Mouse (Mus musculus) hindbrain, embryonic 14.5 days (tissue): Measurements from ENCODE around the gene Cul9. TPM values are rescaled to one million over a fixed set of nuclear protein-coding genes. Genes with fewer than 3 reads are reported as not detected.

Source experiments
- ATAC-seq: fragments of 200-750 bp; cut with Nextera tagmentation; 2 replicates; pipeline ENCODE4 v1.8.0; 2017; ENCODE audit warnings: moderate number of reproducible peaks, mild to moderate bottlenecking, moderate TSS enrichment, moderate library complexity; ENCODE audit not compliant: low FRiP score
- DNase-seq: peaks from one replicate; pipeline ENCODE4 v3.0.0-alpha.2; 2015; ENCODE audit warnings: low spot score
- H3K27ac ChIP-seq: fragments of 300-500 bp; sonication (generic); 2 replicates; pipeline ENCODE4 v1.5.1; 2014; ENCODE audit warnings: mild to moderate bottlenecking, moderate library complexity
- H3K27me3 ChIP-seq: fragments of 300-500 bp; sonication (generic); 2 replicates; pipeline ENCODE4 v1.6.1; 2014; ENCODE audit warnings: mild to moderate bottlenecking, low read length, mixed read lengths; ENCODE audit not compliant: control insufficient read depth, insufficient read depth
- H3K36me3 ChIP-seq: fragments of 300-500 bp; sonication (generic); replicated peaks from 2 replicates; pipeline ENCODE4 v1.6.1; 2014; ENCODE audit not compliant: control insufficient read depth, insufficient read depth
- H3K4me1 ChIP-seq: fragments of 300-500 bp; sonication (generic); replicated peaks from 2 replicates; pipeline ENCODE4 v1.6.1; 2014; ENCODE audit warnings: antibody characterized with exemption, low read length, mixed read lengths; ENCODE audit not compliant: control insufficient read depth, insufficient read depth
- H3K4me2 ChIP-seq: fragments of 300-500 bp; sonication (generic); replicated peaks from 2 replicates; pipeline ENCODE4 v1.6.1; 2014; ENCODE audit warnings: mild to moderate bottlenecking, moderate library complexity
- H3K4me3 ChIP-seq: fragments of 300-500 bp; sonication (generic); replicated peaks from 2 replicates; pipeline ENCODE4 v1.5.1; 2014; ENCODE audit warnings: mild to moderate bottlenecking, low read length
- H3K9ac ChIP-seq: fragments of 300-500 bp; sonication (generic); 2 replicates; pipeline ENCODE4 v1.6.1; 2014
- H3K9me3 ChIP-seq: fragments of 300-500 bp; sonication (generic); 2 replicates; pipeline ENCODE4 v1.6.1; 2016; ENCODE audit warnings: low read length; ENCODE audit not compliant: control insufficient read depth
- WGBS: fragments of 180-500 bp; shearing (Covaris S2); extraction: QIAGEN DNeasy Blood & Tissue Kit; methylation state at CpG from one replicate; pipeline ENCODE4 v1.1.7; 2014; 5-methylcytosine and 5-hydroxymethylcytosine counted together
- microRNA-seq: library from miRNA; unstranded; fragments of <30 nt; microRNA quantifications from one replicate; pipeline ENCODE4, GENCODE M21; 2016
- polyA plus RNA-seq: library from polyadenylated mRNA; unstranded; fragments of >200 nt; fragmentation: Nextera tagmentation; extraction: Ambion mirVana; gene quantifications from 2 replicates; pipeline ENCODE4 v1.2.1, GENCODE M21; 2014

Gene Cul9
- polyA plus RNA-seq, 1 experiment from 2014 or later, result 14.7 TPM

- H3K36me3 ChIP-seq, result peaks cover 21% of the 10 kb centered on the region
Observed at GRCm38 (mm10) chr17:46455110-46455691, 91.0 kb downstream of the Cul9 start.

GRCm38 (mm10) chr17:46454539-46454938 lies 91.6 kb downstream of the Cul9 start:
- Histone ChIP-seq H3K4me2 (peak overlapping the region; percentile 60), H3K9ac (peak overlapping the region; percentile 44), H3K27ac (no peak overlapping the region; the same call in 1 of the 2 replicates), H3K36me3 (peaks cover 15% of the 10 kb centered on the region), H3K27me3 (0 out of 2 replicates have a peak, but pooled peaks cover 3% of the 10 kb centered on the region), H3K4me3 (peak overlapping the region; percentile 24), H3K9me3 (no peaks in the 10 kb centered on the region), H3K4me1 (peaks cover 26% of the 10 kb centered on the region)
- under 1% methylated on average over 9 of the region's 9 CpGs for WGBS
- ATAC-seq (no peak), DNase-seq (peak; percentile 36)

More at GRCm38 (mm10) chr17:46455110-46455691, 91.0 kb downstream of the Cul9 start:
- DNase-seq (no peak), ATAC-seq (peak; percentile 12; the same call in 1 of the 2 replicates)
- H3K4me1 ChIP-seq, result peaks cover 26% of the 10 kb centered on the region
- peak overlapping the region; percentile 44 for H3K9ac ChIP-seq
- peak overlapping the region; percentile 24 for H3K4me3 ChIP-seq
- no peak overlapping the region for H3K27ac ChIP-seq
- 0 out of 2 replicates have a peak, but pooled peaks cover 3% of the 10 kb centered on the region for H3K27me3 ChIP-seq
- H3K9me3 ChIP-seq, result no peaks in the 10 kb centered on the region
- WGBS, result 1% methylated on average over 33 of the region's 33 CpGs
- H3K4me2 ChIP-seq, result peak overlapping the region; percentile 60

- Histone ChIP-seq H3K9me3 (no peaks in the 10 kb centered on the region), H3K36me3 (peaks cover 11% of the 10 kb centered on the region; the same call in 1 of the 2 replicates), H3K4me2 (peak overlapping the region; percentile 60), H3K4me3 (peak overlapping the region; percentile 24), H3K27me3 (0 out of 2 replicates have a peak, but pooled peaks cover 3% of the 10 kb centered on the region), H3K9ac (peak overlapping the region; percentile 42), H3K27ac (no peak overlapping the region; the same call in 1 of the 2 replicates), H3K4me1 (peaks cover 26% of the 10 kb centered on the region)
- peak; percentile 27 for DNase-seq
- under 1% methylated on average over 26 of the region's 26 CpGs for WGBS
- peak; percentile 16; the same call in 1 of the 2 replicates for ATAC-seq
Observed at GRCm38 (mm10) chr17:46453970-46454411, 92.2 kb downstream of the Cul9 start.

DNA sequence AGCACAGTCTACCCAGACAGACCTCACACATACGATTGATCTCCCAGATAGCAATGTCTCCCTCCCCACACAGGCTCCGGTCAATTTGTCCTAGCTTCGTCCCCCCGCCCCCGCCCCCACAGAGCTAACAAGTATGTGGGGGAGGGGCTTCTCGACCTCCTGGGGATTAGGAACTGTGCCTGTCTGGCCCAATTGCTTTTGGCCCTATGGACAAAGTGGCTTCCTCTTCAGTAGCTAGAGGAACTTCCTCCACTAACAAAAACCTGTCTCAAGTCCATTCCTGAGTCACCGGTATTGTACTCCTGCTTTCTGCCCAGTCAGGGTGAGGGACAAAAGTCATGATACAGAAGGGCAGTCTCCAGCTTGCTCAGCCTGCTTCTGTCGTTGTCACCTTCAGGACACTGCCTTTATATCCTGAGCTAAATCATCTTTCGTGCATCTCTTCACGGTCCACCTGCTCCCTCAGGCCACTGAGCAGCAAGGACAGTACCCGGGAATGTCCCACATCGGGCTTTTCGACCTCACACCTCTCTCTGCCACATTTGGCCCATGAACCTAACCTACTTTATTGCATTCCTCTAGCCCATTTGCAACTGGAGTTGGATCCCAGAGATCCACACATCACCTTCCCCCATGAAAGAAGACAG lies 92.8 kb downstream of the Cul9 start:
- Histone ChIP-seq H3K9me3 (no peaks in the 10 kb centered on the region), H3K36me3 (peaks cover 6% of the 10 kb centered on the region; the same call in 1 of the 2 replicates), H3K4me3 (no peak overlapping the region), H3K27ac (no peak overlapping the region), H3K27me3 (0 out of 2 replicates have a peak, but pooled peaks cover 3% of the 10 kb centered on the region), H3K4me1 (peaks cover 26% of the 10 kb centered on the region), H3K9ac (no peak overlapping the region), H3K4me2 (peak overlapping the region; percentile 60; the same call in 1 of the 2 replicates)
- 7% methylated on average over 13 of the region's 13 CpGs for WGBS
- ATAC-seq (no peak), DNase-seq (no peak)

- 25% methylated on average over 5 of the region's 5 CpGs for WGBS
- Histone ChIP-seq H3K4me3 (no peak overlapping the region), H3K27me3 (0 out of 2 replicates have a peak, but pooled peaks cover 3% of the 10 kb centered on the region), H3K4me1 (peaks cover 26% of the 10 kb centered on the region), H3K36me3 (no peaks in the 10 kb centered on the region), H3K9ac (no peak overlapping the region), H3K9me3 (no peaks in the 10 kb centered on the region), H3K27ac (no peak overlapping the region), H3K4me2 (no peak overlapping the region)
- DNase-seq (no peak), ATAC-seq (no peak)
Observed at GRCm38 (mm10) chr17:46452683-46453082, 93.5 kb downstream of the Cul9 start.

Small RNA genes lying within 50 kb of the gene (microRNA-seq; reads per million reads assigned to microRNA genes)
- gene Mir6976, result 0.48 reads per million

Other genes starting within 250 kb of the Cul9 start
- 18.9 and 20.9 TPM in 2 replicates for gene Dlk2, start 249.0 kb downstream of the Cul9 start, polyA plus RNA-seq
- 8.2 and 9.3 TPM in 2 replicates for gene Abcc10, start 218.0 kb downstream of the Cul9 start, polyA plus RNA-seq
- 29.7 and 31.5 TPM in 2 replicates for gene Zfp318, start 162.7 kb downstream of the Cul9 start, polyA plus RNA-seq
- 1.4 and 2.2 TPM in 2 replicates for gene Crip3, start 117.5 kb downstream of the Cul9 start, polyA plus RNA-seq
- gene Slc22a7, start 107.9 kb downstream of the Cul9 start, polyA plus RNA-seq, result not detected in 2 replicates
- 6.5 and 7.7 TPM in 2 replicates for gene Ttbk1, start 58.7 kb downstream of the Cul9 start, polyA plus RNA-seq
- 16.0 and 16.6 TPM in 2 replicates for gene Dnph1, start 49.7 kb downstream of the Cul9 start, polyA plus RNA-seq
- 5.2 and 6.5 TPM in 2 replicates for gene Srf, start 9.8 kb upstream of the Cul9 start, polyA plus RNA-seq
- 19.2 and 20.6 TPM in 2 replicates for gene Ptk7, start 83.1 kb upstream of the Cul9 start, polyA plus RNA-seq
- gene Klc4, start 99.6 kb upstream of the Cul9 start, polyA plus RNA-seq, result 26.2 and 30.5 TPM in 2 replicates
- gene Mrpl2, start 99.8 kb upstream of the Cul9 start, polyA plus RNA-seq, result 66.5 and 71.2 TPM in 2 replicates
- gene Cul7, start 103.9 kb upstream of the Cul9 start, polyA plus RNA-seq, result 29.7 and 30.2 TPM in 2 replicates
- gene Rrp36, start 128.0 kb upstream of the Cul9 start, polyA plus RNA-seq, result 41.6 and 44.7 TPM in 2 replicates
- 279 and 280 TPM in 2 replicates for gene Mea1, start 132.4 kb upstream of the Cul9 start, polyA plus RNA-seq
- gene Klhdc3, start 134.5 kb upstream of the Cul9 start, polyA plus RNA-seq, result 154 and 155 TPM in 2 replicates
- gene Ppp2r5d, start 158.7 kb upstream of the Cul9 start, polyA plus RNA-seq, result 78.2 and 92.8 TPM in 2 replicates
- gene Pex6, start 165.1 kb upstream of the Cul9 start, polyA plus RNA-seq, result 23.1 and 24.4 TPM in 2 replicates
- 0.88 and 1.1 TPM in 2 replicates for gene Gnmt, start 182.8 kb upstream of the Cul9 start, polyA plus RNA-seq
- 60.0 and 60.4 TPM in 2 replicates for gene Cnpy3, start 205.8 kb upstream of the Cul9 start, polyA plus RNA-seq
- 0.21 and 0.35 TPM in 2 replicates for gene Ptcra, start 217.3 kb upstream of the Cul9 start, polyA plus RNA-seq
- gene 2310039H08Rik, start 226.2 kb upstream of the Cul9 start, polyA plus RNA-seq, result 54.1 and 68.5 TPM in 2 replicates
- 73.8 and 81.9 TPM in 2 replicates for gene Rpl7l1, start 236.3 kb upstream of the Cul9 start, polyA plus RNA-seq